Mouse (Mus musculus): ENCODE measurements around the gene Tdp2. TPM values are rescaled to one million over a fixed set of nuclear protein-coding genes. Genes with fewer than 3 reads are reported as not detected.

The Tdp2 gene
- 132 TPM for polyA plus RNA-seq (2017; shearing (Covaris generic))

GRCm38 (mm10) chr13:24831353-24832130 lies at the start of gene Tdp2, which contains the start of gene Acot13:
Tdp2 (plus strand) TSS chr13:24831679.
Acot13 (minus strand) TSS chr13:24831540.

GRCm38 (mm10) chr13:24801308-24801921 lies 30.1 kb upstream of the Tdp2 start, which contains the start of gene BC005537:
BC005537 (plus strand) TSS chr13:24801657.

GRCm38 (mm10) chr13:24844983-24845955 lies 13.8 kb downstream of the Tdp2 start, which contains the start of gene D130043K22Rik:
D130043K22Rik (plus strand) TSS chr13:24845135.

Other genes with a start within 250 kb of the Tdp2 start
- 494 TPM for gene Ripor2, start 249.5 kb upstream of the Tdp2 start, polyA plus RNA-seq (2017; shearing (Covaris generic))
- gene Armh2, start 90.4 kb upstream of the Tdp2 start, polyA plus RNA-seq (2017; shearing (Covaris generic)): not detected
- 21.0 TPM for gene Gmnn, start 69.8 kb upstream of the Tdp2 start, polyA plus RNA-seq (2017; shearing (Covaris generic))
- gene BC005537, start 30.0 kb upstream of the Tdp2 start, polyA plus RNA-seq (2017; shearing (Covaris generic)): 27.4 TPM
- gene Acot13, start 139 bp upstream of the Tdp2 start, polyA plus RNA-seq (2017; shearing (Covaris generic)): 36.2 TPM
- 0.14 TPM for gene D130043K22Rik, start 13.5 kb downstream of the Tdp2 start, polyA plus RNA-seq (2017; shearing (Covaris generic))
- gene Aldh5a1, start 106.0 kb downstream of the Tdp2 start, polyA plus RNA-seq (2017; shearing (Covaris generic)): 1.0 TPM
- gene Gpld1, start 111.5 kb downstream of the Tdp2 start, polyA plus RNA-seq (2017; shearing (Covaris generic)): 0.07 TPM
- gene Mrs2, start 188.7 kb downstream of the Tdp2 start, polyA plus RNA-seq (2017; shearing (Covaris generic)): 46.8 TPM
- gene Dcdc2a, start 224.3 kb downstream of the Tdp2 start, polyA plus RNA-seq (2017; shearing (Covaris generic)): not detected